ENCODE assay signal across 30 mouse cellular contexts in the genomic region with DNA sequence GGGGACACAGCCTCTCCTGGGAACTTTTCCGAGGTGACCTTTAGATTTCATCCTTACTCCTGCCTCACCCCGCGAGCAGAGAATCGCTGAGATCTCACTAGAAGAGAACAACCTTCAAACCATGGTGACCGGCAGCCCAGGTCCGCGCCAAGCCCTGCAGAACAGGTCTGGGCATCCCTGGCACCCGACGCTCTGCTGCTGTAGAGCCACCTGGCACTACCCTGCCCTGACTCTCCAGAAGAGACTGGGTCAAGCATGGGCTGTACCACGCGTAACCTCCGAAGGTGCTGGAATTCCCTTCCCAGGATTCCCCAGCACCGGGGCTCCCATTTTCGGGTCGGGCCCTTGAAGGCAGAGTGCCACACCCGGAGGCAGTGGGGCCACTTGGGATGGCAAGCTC. TPM values are rescaled to one million over a fixed set of nuclear protein-coding genes. Genes with fewer than 3 reads are reported as not detected.
A peak's percentile ranks its signal among the peaks of the same experiment; 100 is the strongest.
DNase-seq lines count a peak whose midpoint lies in the region; ATAC-seq and TF ChIP-seq lines count a peak whose summit lies in the region.
"Had no signal": no experiment of that assay in that cellular context is flagged by ENCODE, and none has a peak within 500 bp of the region (broad histone marks: within the 10 kb centered on the region; RNA-seq: fewer than 3 reads in every experiment).

No protein-coding gene starts in this region.

- no peak overlapping the region for H3K27ac ChIP-seq in hindbrain, embryonic 13.5 days
- no peak overlapping the region for H3K27ac ChIP-seq in hindbrain, embryonic 16.5 days (ENCODE audit: low read depth, low read length)
- peak overlapping the region; percentile 67 for H3K27ac ChIP-seq in small intestine, adult 2 months (ENCODE audit: insufficient read depth, low read depth, low read length)
- H3K27ac ChIP-seq in heart, embryonic 12.5 days (ENCODE audit: poor library complexity, severe bottlenecking), result no peak overlapping the region
- H3K27ac ChIP-seq: hindbrain, embryonic 15.5 days; left cerebral cortex, adult 2 months; midbrain, embryonic 10.5 days; neural tube, embryonic 13.5 days; stomach, embryonic 15.5 days had no signal

- H3K36me3 ChIP-seq in hindbrain, embryonic 13.5 days, result 0 out of 2 replicates have a peak, but pooled peaks cover 4% of the 10 kb centered on the region
- no peaks in the 10 kb centered on the region for H3K36me3 ChIP-seq in hindbrain, embryonic 16.5 days (ENCODE audit: control insufficient read depth, insufficient read depth, low read length)
- peaks cover 75% of the 10 kb centered on the region for H3K36me3 ChIP-seq in small intestine, adult 2 months (ENCODE audit: control insufficient read depth, insufficient read depth, low read length)
- H3K36me3 ChIP-seq in heart, embryonic 12.5 days, result peaks cover 49% of the 10 kb centered on the region
- H3K36me3 ChIP-seq: hindbrain, embryonic 15.5 days; neural tube, embryonic 13.5 days; stomach, embryonic 15.5 days had no signal

- H3K4me1 ChIP-seq in hindbrain, embryonic 13.5 days (replicated peaks), result peaks cover 7% of the 10 kb centered on the region
- H3K4me1 ChIP-seq in hindbrain, embryonic 16.5 days (ENCODE audit: control insufficient read depth, insufficient read depth, low read depth, low read length), result no peaks in the 10 kb centered on the region
- peaks cover 30% of the 10 kb centered on the region for H3K4me1 ChIP-seq in small intestine, adult 2 months (ENCODE audit: control insufficient read depth, insufficient read depth, insufficient read length, low read length)
- H3K4me1 ChIP-seq in heart, embryonic 12.5 days (replicated peaks), result peaks cover 28% of the 10 kb centered on the region

- no peak overlapping the region for H3K4me2 ChIP-seq in hindbrain, embryonic 13.5 days
- H3K4me2 ChIP-seq in hindbrain, embryonic 16.5 days (ENCODE audit: low read length), result no peak overlapping the region
- no peak overlapping the region for H3K4me2 ChIP-seq in heart, embryonic 12.5 days
- H3K4me2 ChIP-seq: heart, embryonic 11.5 days; hindbrain, embryonic 15.5 days; neural tube, embryonic 13.5 days; stomach, embryonic 15.5 days had no signal

- H3K9me3 ChIP-seq in hindbrain, embryonic 13.5 days, result no peaks in the 10 kb centered on the region
- H3K9me3 ChIP-seq in hindbrain, embryonic 16.5 days (ENCODE audit: control insufficient read depth, low read length), result no peaks in the 10 kb centered on the region
- H3K9me3 ChIP-seq in heart, embryonic 12.5 days (replicated peaks), result no peaks in the 10 kb centered on the region
- H3K9me3 ChIP-seq: forebrain, embryonic 10.5 days; G1E; hindbrain, embryonic 15.5 days; midbrain, embryonic 10.5 days; neural tube, embryonic 13.5 days; stomach, embryonic 15.5 days had no signal

- no peak overlapping the region for H3K4me3 ChIP-seq in hindbrain, embryonic 13.5 days
- H3K4me3 ChIP-seq in hindbrain, embryonic 16.5 days (ENCODE audit: low read length), result no peak overlapping the region
- H3K4me3 ChIP-seq in small intestine, adult 2 months (ENCODE audit: low read depth, low read length), result no peak overlapping the region; the same call in 1 of the 2 replicates
- H3K4me3 ChIP-seq in heart, embryonic 12.5 days, result no peak overlapping the region
- H3K4me3 ChIP-seq: forebrain, embryonic 10.5 days; hindbrain, embryonic 15.5 days; left cerebral cortex, adult 2 months; midbrain, embryonic 10.5 days; myocyte; neural tube, embryonic 13.5 days; stomach, embryonic 15.5 days had no signal

- DNase-seq in urinary bladder, adult 2 months (ENCODE audit: low spot score), result peak; percentile 49
- DNase-seq in urinary bladder, postnatal 10 days (ENCODE audit: low spot score), result no peak
- DNase-seq in right cerebral cortex, postnatal 25 days, result no peak
- DNase-seq: adrenal gland, adult 8-10 months; cerebellum, adult 11-12 months; cerebellum, postnatal 10 days; gastrocnemius, postnatal 10 days; heart, postnatal 10 days; kidney, adult 18-20 months; kidney, postnatal 10 days; liver; retina, postnatal 1 day; thymus, adult 2 months had no signal

- 96% methylated on average over 16 of the region's 16 CpGs for WGBS in hindbrain, embryonic 13.5 days
- WGBS in hindbrain, embryonic 16.5 days, result 94% methylated on average over 16 of the region's 16 CpGs
- WGBS in small intestine, adult 2 months, result 64% methylated on average over 16 of the region's 16 CpGs
- 91% methylated on average over 16 of the region's 16 CpGs for WGBS in heart, embryonic 12.5 days

- TF ChIP-seq CTCF in small intestine, adult 2 months (IDR thresholded peaks at IDR 0.05; ENCODE audit: extremely low read depth, insufficient read length, insufficient replicate concordance, low read depth, low read length), result no peak

- ATAC-seq in hindbrain, embryonic 13.5 days (ENCODE audit: low FRiP score), result no peak
- ATAC-seq in hindbrain, embryonic 16.5 days, result no peak
- ATAC-seq in heart, embryonic 12.5 days (ENCODE audit: insufficient number of reproducible peaks, low FRiP score), result no peak
- ATAC-seq: CD4-positive, CD25-positive, alpha-beta regulatory T cell, adult 4 months; forebrain, embryonic 16.5 days; midbrain, embryonic 16.5 days; Patski had no signal

- H3K27me3 ChIP-seq in hindbrain, embryonic 13.5 days, result no peaks in the 10 kb centered on the region
- H3K27me3 ChIP-seq in hindbrain, embryonic 16.5 days (replicated peaks; ENCODE audit: control insufficient read depth, insufficient read depth, low read length), result no peaks in the 10 kb centered on the region
- H3K27me3 ChIP-seq in small intestine, adult 2 months (ENCODE audit: control insufficient read depth, insufficient read depth, low read length), result no peaks in the 10 kb centered on the region
- no peaks in the 10 kb centered on the region for H3K27me3 ChIP-seq in heart, embryonic 12.5 days (replicated peaks)
- H3K27me3 ChIP-seq: hindbrain, embryonic 15.5 days; neural tube, embryonic 13.5 days; Patski; stomach, embryonic 15.5 days had no signal

- H3K9ac ChIP-seq in hindbrain, embryonic 13.5 days, result 0 out of 2 replicates have a peak overlapping the region, but pooled peaks have one; percentile 6
- no peak overlapping the region for H3K9ac ChIP-seq in hindbrain, embryonic 16.5 days (ENCODE audit: low read depth, low read length)
- H3K9ac ChIP-seq in heart, embryonic 12.5 days, result no peak overlapping the region
- H3K9ac ChIP-seq: hindbrain, embryonic 15.5 days; neural tube, embryonic 13.5 days; stomach, embryonic 15.5 days had no signal

- TF ChIP-seq POLR2A in small intestine, adult 2 months (IDR thresholded peaks at IDR 0.05; ENCODE audit: low read depth, low read length), result 0 out of 2 replicates have a peak, but pooled peaks have one; percentile 19

RNA-seq across cellular contexts. Expression of gene Ezr, which starts 24.7 kb away (rescaled TPM):
- polyA plus RNA-seq in hindbrain, embryonic 13.5 days (2015; fragmentation: Nextera tagmentation; extraction: Ambion mirVana), result 53.9 and 94.4 TPM in 2 replicates
- polyA plus RNA-seq in hindbrain, embryonic 16.5 days (2015; fragmentation: Nextera tagmentation; extraction: Ambion mirVana), result 69.9 and 73.3 TPM in 2 replicates
- 104 and 106 TPM in 2 replicates for polyA plus RNA-seq in urinary bladder, adult 2 months (2012; rRNA removed)
- 95.0 and 368 TPM in 2 replicates for polyA plus RNA-seq in small intestine, adult 2 months (2012; rRNA removed)
- 119 and 124 TPM in 2 replicates for polyA plus RNA-seq in heart, embryonic 12.5 days (2016; fragmentation: Nextera tagmentation; extraction: Ambion mirVana)
